Mouse (Mus musculus) brain, embryonic 14.5 days (tissue): ENCODE data around the gene Chd9.

ENCODE experiments used
- CTCF ChIP-seq: fragments of 200-500 bp; IDR thresholded peaks from 2 replicates; pipeline ENCODE4 v1.5.1; 2012; ENCODE audit warnings: inconsistent platforms, mild to moderate bottlenecking, moderate library complexity, borderline replicate concordance; ENCODE audit not compliant: insufficient read depth, insufficient read length; ENCODE audit errors: extremely low read depth
- POLR2A ChIP-seq: fragments of 200-500 bp; IDR thresholded peaks from 2 replicates; pipeline ENCODE4 v1.6.1; 2012; ENCODE audit warnings: mild to moderate bottlenecking, inconsistent platforms, borderline replicate concordance; ENCODE audit not compliant: poor library complexity, insufficient read depth, insufficient read length, severe bottlenecking; ENCODE audit errors: extremely low read depth

DNA sequence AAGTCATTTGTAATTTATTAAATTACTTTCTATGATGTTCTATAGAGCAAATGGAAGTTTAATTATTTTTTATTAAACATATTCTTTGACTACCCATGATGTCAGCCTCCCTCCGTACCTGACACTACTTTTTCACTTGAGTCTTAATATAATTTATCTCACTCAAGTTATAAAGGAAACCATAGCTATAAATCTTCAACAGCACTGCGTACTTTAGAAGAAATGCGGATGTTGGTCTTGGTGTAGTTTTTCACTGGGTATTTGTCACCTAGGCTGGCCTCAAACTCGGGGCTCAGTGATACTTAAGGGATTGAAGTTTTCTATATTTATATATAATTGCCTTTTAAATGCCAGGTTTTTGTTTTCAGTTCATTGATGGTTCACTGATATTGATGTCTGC lies 226.3 kb downstream of the Chd9 start:
- no peak for TF ChIP-seq POLR2A
- TF ChIP-seq CTCF, result no peak
